Mouse (Mus musculus): Measurements from ENCODE around the gene Dlgap5.

- TF ChIP-seq CTCF (IDR thresholded peaks at IDR 0.05; ENCODE audit: borderline replicate concordance, extremely low read depth, insufficient read depth, insufficient read length) (no peak), POLR2A (IDR thresholded peaks at IDR 0.05; ENCODE audit: borderline replicate concordance, extremely low read depth, insufficient read depth, insufficient read length, poor library complexity, severe bottlenecking) (no peak)
Observed at GRCm38 (mm10) chr14:47406000-47406399, 12.2 kb downstream of the Dlgap5 start.

All from brain, embryonic 14.5 days (tissue).